ENCODE assay signal across 8 mouse cellular contexts in genomic region chr16:58513755-58514154, GRCm38 (mm10). TPM values are rescaled to one million over a fixed set of nuclear protein-coding genes. Genes with fewer than 3 reads are reported as not detected.
A peak's percentile ranks its signal among the peaks of the same experiment; 100 is the strongest.
DNase-seq lines count a peak whose midpoint lies in the region; ATAC-seq lines count a peak whose summit lies in the region.

No protein-coding gene starts in this region.

- no peak overlapping the region for H3K9ac ChIP-seq in hindbrain, embryonic 11.5 days (ENCODE audit: low read depth, low read length)
- H3K9ac ChIP-seq in intestine, embryonic 16.5 days (ENCODE audit: low read depth, low read length) = peak overlapping the region; percentile 25; the same call in 1 of the 2 replicates
- no peak overlapping the region for H3K9ac ChIP-seq in liver, embryonic 16.5 days (ENCODE audit: low read depth, low read length)

- no peak overlapping the region for H3K4me3 ChIP-seq in hindbrain, embryonic 10.5 days
- H3K4me3 ChIP-seq in hindbrain, embryonic 11.5 days (ENCODE audit: low read depth, low read length) = no peak overlapping the region
- no peak overlapping the region for H3K4me3 ChIP-seq in intestine, embryonic 16.5 days (ENCODE audit: low read length)
- H3K4me3 ChIP-seq in liver, embryonic 16.5 days (ENCODE audit: low read depth, low read length) = no peak overlapping the region

- peaks cover 28% of the 10 kb centered on the region for H3K4me1 ChIP-seq in hindbrain, embryonic 10.5 days (replicated peaks)
- H3K4me1 ChIP-seq in hindbrain, embryonic 11.5 days (replicated peaks; ENCODE audit: control insufficient read depth, insufficient read depth, low read length) = no peaks in the 10 kb centered on the region
- peaks cover 20% of the 10 kb centered on the region for H3K4me1 ChIP-seq in intestine, embryonic 16.5 days (ENCODE audit: control insufficient read depth, insufficient read depth, low read length)
- peaks cover 29% of the 10 kb centered on the region for H3K4me1 ChIP-seq in liver, embryonic 16.5 days (ENCODE audit: control insufficient read depth, low read depth, low read length)

- no peaks in the 10 kb centered on the region for H3K9me3 ChIP-seq in hindbrain, embryonic 10.5 days
- H3K9me3 ChIP-seq in hindbrain, embryonic 11.5 days (ENCODE audit: control insufficient read depth, low read length) = no peaks in the 10 kb centered on the region
- no peaks in the 10 kb centered on the region for H3K9me3 ChIP-seq in intestine, embryonic 16.5 days (ENCODE audit: control insufficient read depth, low read length)
- H3K9me3 ChIP-seq in liver, embryonic 16.5 days (replicated peaks; ENCODE audit: control insufficient read depth, low read length) = no peaks in the 10 kb centered on the region

- ATAC-seq in hindbrain, embryonic 11.5 days (ENCODE audit: low FRiP score) = no peak
- ATAC-seq in intestine, embryonic 16.5 days = no peak
- no peak for ATAC-seq in liver, embryonic 16.5 days (ENCODE audit: low read depth)

- no peak for DNase-seq in hindbrain, embryonic 10.5 days (ENCODE audit: low spot score)
- no peak for DNase-seq in hindbrain, embryonic 11.5 days (ENCODE audit: low spot score)
- peak; percentile 43 for DNase-seq in embryo, embryonic 11 days
- DNase-seq in cerebellum, adult 11 months = no peak
- DNase-seq in thymus, postnatal 14 days = no peak
- DNase-seq in layer of hippocampus, postnatal 36 days = no peak

- peak overlapping the region; percentile 66; the same call in 1 of the 2 replicates for H3K27ac ChIP-seq in hindbrain, embryonic 10.5 days
- H3K27ac ChIP-seq in hindbrain, embryonic 11.5 days (ENCODE audit: low read depth, low read length) = no peak overlapping the region
- H3K27ac ChIP-seq in intestine, embryonic 16.5 days (ENCODE audit: low read length) = peak overlapping the region; percentile 9; the same call in 1 of the 2 replicates
- peak overlapping the region; percentile 21; the same call in 1 of the 2 replicates for H3K27ac ChIP-seq in liver, embryonic 16.5 days (ENCODE audit: low read length)

- H3K36me3 ChIP-seq in hindbrain, embryonic 10.5 days = no peaks in the 10 kb centered on the region
- H3K36me3 ChIP-seq in hindbrain, embryonic 11.5 days (ENCODE audit: control insufficient read depth, insufficient read depth, low read length) = no peaks in the 10 kb centered on the region
- H3K36me3 ChIP-seq in intestine, embryonic 16.5 days (ENCODE audit: control insufficient read depth, insufficient read depth, low read length) = no peaks in the 10 kb centered on the region
- no peaks in the 10 kb centered on the region for H3K36me3 ChIP-seq in liver, embryonic 16.5 days (ENCODE audit: control insufficient read depth, insufficient read depth)

- no peak overlapping the region for H3K4me2 ChIP-seq in hindbrain, embryonic 11.5 days (replicated peaks; ENCODE audit: low read depth, low read length)
- H3K4me2 ChIP-seq in intestine, embryonic 16.5 days (ENCODE audit: low read depth, low read length) = no peak overlapping the region
- no peak overlapping the region for H3K4me2 ChIP-seq in liver, embryonic 16.5 days (ENCODE audit: low read depth, low read length)

- no peaks in the 10 kb centered on the region for H3K27me3 ChIP-seq in hindbrain, embryonic 10.5 days (ENCODE audit: insufficient read depth, poor library complexity, severe bottlenecking)
- H3K27me3 ChIP-seq in hindbrain, embryonic 11.5 days (ENCODE audit: control insufficient read depth, insufficient read depth, low read length) = no peaks in the 10 kb centered on the region
- no peaks in the 10 kb centered on the region for H3K27me3 ChIP-seq in intestine, embryonic 16.5 days (replicated peaks; ENCODE audit: control insufficient read depth, insufficient read depth, low read length)
- no peaks in the 10 kb centered on the region for H3K27me3 ChIP-seq in liver, embryonic 16.5 days (ENCODE audit: control insufficient read depth, insufficient read depth, low read depth, low read length)

- WGBS in hindbrain, embryonic 10.5 days = 33% methylated on average over 6 of the region's 6 CpGs
- 30% methylated on average over 6 of the region's 6 CpGs for WGBS in hindbrain, embryonic 11.5 days
- 48% methylated on average over 6 of the region's 6 CpGs for WGBS in intestine, embryonic 16.5 days
- WGBS in liver, embryonic 16.5 days (ENCODE audit: insufficient replicate concordance) = 41% methylated on average over 6 of the region's 6 CpGs

RNA-seq across cellular contexts. Expression of gene St3gal6, which starts 10.3 kb away (rescaled TPM):
- 8.7 and 10.2 TPM in 2 replicates for polyA plus RNA-seq in hindbrain, embryonic 10.5 days (2016; fragmentation: Nextera tagmentation; extraction: Ambion mirVana)
- polyA plus RNA-seq in hindbrain, embryonic 11.5 days (2014; fragmentation: Nextera tagmentation; extraction: Ambion mirVana) = 8.0 and 9.8 TPM in 2 replicates
- 22.5 and 23.5 TPM in 2 replicates for polyA plus RNA-seq in intestine, embryonic 16.5 days (2015; fragmentation: Nextera tagmentation; extraction: Ambion mirVana)
- 25.1 and 25.7 TPM in 2 replicates for polyA plus RNA-seq in liver, embryonic 16.5 days (2015; fragmentation: Nextera tagmentation; extraction: Ambion mirVana)
- 10 to 100 TPM; 14.3 to 18.2 TPM for total RNA-seq in layer of hippocampus, postnatal 36 days (2021)
